Mouse (Mus musculus): ENCODE data around the gene Lime1.

The Lime1 gene

DNA sequence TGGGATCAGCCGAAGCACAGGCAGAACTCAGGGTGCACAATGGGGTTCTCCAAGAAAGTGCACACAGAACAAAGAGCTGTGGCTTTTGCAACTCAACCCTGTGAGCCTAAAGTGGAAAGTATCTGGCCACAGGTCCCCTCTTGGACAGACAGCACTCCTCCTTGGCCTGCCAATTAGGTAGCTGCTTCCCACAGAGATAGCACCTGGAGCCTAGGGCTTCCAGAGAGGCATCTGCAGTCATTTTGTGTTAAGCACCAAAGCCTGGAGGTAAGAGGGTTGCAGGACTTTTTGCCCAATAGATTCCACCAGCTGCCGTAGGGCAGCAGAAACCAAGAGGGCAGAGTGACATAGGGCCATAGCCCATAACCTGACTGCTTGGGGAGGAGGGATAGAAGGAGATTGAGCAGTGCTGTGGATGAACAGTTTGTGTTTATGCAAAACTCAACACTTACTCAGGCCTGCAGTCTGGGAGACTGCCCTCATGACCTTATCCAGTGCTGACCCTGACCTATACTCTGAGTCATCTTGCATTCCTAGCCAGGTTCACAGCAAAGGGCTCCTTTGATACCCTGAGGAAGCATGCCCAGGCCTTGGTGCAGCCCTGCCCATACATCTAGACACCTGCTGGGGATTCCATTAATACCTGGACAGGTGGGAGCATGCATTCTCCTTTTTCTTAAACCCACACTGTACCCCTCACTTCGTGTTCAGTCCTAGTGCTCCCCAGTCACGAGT is 10.4 kb downstream of the Lime1 start:
- in situ Hi-C loops (cut with MboI, MseI) = loop anchor here (5.0 to 25.0 kb wide), 2 partner anchors 102 to 197 kb away; partner anchors contain the start of genes Abhd16b, Prpf6, Samd10 and Uckl1

DNA sequence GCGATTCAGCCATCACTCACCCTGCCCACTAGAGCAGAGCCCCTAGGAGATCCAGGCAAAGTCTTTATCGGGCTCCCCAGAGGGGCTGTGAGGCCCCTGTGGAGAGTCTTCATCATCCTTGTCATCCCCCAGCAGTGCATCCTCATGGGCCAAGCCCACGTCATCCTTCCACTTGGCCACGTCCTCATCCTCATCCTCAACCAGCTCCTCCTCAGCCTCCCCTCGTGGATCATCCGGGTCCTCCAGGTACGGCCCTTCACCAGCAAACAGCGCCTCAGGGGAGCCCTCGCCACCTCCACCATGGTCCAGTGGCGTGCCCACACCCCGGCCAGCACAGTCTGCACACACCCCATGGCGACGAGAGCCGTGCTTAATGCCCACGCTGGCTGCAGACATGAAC is 11.1 kb downstream of the Lime1 start:
- in situ Hi-C loops (cut with MboI, MseI) = loop anchor here (5.0 to 25.0 kb wide), 2 partner anchors 101 to 196 kb away; partner anchors contain the start of genes Abhd16b, Prpf6, Samd10 and Uckl1

DNA sequence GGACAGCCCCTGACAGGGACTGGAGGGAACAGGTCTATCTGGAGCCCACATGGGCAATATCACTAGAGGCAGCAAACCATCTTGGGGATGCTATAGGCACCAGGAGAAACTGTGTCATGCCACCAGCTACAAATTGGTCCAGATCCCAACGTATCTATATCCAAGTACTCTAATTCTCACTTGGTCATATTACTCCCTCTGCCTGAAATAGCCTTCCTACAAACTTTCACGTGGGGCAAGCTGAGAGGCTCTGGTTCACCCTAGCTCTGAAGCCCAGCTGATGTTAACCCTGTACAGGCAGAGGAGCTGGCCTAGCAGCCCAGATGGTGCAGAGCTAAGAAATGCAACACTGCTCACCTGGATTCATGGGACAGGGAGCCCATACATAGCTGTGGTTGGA is 11.7 kb downstream of the Lime1 start:
- in situ Hi-C loops (cut with MboI, MseI) = loop anchor here (5.0 to 25.0 kb wide), 2 partner anchors 101 to 196 kb away; partner anchors contain the start of genes Abhd16b, Prpf6, Samd10 and Uckl1

DNA sequence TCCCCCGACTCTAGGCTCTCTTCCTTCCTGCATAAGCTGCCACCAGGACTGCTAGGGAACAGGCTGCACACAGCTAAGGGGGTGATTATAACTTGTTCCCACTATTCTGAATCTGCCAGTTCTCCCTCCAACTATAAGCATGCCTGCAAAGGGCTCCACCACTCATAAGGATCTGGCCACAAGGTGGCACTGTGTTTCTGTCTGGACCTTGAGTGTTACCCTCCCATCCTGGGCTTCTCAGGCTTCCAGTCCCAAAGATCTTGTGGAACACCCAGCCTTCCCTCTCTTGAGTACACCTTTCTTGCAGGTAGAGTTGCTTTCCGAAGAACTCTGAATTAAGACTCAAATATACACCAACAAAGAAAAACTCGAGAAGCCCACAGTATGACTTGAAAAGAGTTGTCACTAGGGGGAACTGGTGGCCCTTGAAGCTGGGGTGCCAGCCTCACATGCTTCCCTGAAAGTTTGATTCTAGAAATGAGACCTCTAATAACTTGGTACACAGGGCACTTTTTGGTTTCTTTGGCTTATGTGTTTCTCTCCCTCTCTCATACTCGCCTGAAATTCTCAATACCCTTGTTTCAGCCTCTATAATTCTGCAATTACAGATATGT is 12.8 kb downstream of the Lime1 start:
- in situ Hi-C loops (cut with MboI, MseI) = loop anchor here (5.0 to 25.0 kb wide), 2 partner anchors 100 to 195 kb away; partner anchors contain the start of genes Abhd16b, Prpf6, Samd10 and Uckl1

DNA sequence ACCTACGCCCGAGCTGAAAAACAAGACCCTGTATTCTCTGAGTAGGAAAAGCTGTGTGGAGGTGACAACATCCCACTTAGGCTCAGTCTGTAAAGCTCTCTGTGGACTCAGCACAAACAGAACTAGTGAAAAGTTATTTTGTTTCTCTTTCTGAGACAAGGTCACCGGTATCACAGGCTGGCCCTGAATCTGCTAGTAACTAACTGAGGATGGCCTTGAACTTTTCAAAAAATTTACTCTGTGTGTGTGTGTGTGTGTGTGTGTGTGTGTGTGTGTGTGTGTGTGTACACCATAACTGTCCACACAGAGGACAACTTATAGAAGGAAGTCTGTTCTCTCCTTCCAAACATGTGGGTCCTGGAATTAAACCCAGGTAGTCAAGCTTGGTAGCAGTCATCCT is 14.2 kb downstream of the Lime1 start:
- in situ Hi-C loops (cut with MboI, MseI) = loop anchor here (5.0 to 25.0 kb wide), 2 partner anchors 98 to 193 kb away; partner anchors contain the start of genes Abhd16b, Prpf6, Samd10 and Uckl1

DNA sequence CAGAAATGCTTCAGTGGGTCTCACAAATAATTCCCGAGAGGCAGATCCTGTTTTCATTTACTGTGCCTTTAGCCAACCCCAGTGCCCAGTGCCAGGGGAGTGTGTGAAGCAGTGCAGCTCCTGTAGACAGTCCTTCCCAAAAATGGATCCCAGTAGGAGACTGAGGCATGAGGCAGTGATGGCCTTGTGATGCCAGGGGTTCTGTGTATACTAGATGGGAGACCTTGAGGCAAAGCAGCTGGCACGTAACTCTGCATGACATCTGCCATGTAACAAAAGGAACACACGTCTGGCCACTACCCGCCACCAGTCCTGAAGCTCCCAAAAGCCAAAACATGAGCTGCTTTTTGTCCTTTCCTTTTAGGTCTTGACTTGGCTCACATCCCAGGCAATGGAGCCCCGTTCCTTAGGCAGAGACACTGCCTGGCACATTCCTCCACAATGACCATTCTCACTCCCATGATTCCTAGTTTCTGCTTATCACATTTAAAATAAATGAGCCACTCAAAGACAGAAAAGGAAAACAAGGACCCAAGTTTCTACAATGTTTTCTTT is 17.4 kb downstream of the Lime1 start:
- in situ Hi-C loops (cut with MboI, MseI) = loop anchor here (25.0 kb wide), 1 partner anchor 190 kb away; the partner anchor contains the start of genes Prpf6, Samd10, Uckl1 and Zfp512b

DNA sequence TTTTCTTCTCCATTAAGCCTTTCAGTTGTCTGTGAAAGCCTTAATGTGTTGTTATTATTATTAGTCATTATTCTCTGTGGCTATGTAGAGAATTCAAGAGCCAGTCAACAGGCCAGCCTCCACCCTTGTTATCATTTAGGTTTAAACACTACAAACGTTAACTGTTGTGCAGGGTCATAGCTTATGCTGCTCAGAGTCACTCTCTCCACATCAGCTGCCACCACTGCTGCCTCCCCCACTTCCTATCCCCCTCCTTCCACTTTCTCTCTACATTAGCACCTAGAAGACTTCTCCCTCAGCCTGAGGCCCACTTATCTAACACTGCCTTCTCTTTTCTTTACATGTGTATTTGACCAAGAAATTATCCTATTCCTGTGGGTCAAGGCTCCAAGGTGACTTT is 21.6 kb downstream of the Lime1 start:
- in situ Hi-C loops (cut with MboI, MseI) = no loop called here

DNA sequence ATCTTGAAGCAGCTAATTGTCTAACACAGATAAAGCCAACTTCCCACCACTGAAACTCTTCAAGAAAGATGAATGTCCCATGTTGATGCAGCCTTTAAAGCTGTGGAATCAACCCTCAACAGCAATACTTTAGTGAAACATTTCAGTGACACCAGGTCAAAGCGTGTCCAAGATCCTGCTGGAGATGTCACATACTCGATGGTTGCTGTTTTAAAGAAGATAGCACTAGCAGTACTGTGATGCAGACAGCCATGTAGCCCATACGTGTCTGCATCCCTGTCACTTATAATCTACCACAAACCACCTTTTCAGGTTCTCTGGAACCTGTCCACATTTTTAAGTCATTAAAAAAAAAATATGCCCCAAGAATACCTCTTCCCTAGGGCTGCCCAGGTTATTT is 23.8 kb downstream of the Lime1 start:
- in situ Hi-C loops (cut with MboI, MseI) = no loop called here

DNA sequence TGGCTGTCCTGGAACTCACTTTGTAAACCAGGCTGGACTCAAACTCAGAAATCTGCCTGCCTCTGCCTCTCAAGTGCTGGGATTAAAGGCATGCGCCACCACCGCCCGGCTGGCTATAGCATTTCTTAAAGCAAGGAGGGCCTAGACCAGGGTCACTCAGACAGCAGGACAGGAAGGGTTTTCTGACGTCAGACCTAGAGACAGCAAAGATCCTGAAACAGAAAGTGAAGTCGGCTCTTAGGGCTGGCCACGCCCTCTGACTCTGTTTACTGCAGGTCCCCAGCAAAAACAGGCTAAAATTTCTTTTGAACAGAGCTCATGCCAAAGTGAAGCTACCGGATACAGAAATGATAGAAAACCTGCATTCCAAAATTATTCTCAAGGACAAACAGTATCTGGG is 29.8 kb downstream of the Lime1 start:
- in situ Hi-C loops (cut with MboI, MseI) = no loop called here

DNA sequence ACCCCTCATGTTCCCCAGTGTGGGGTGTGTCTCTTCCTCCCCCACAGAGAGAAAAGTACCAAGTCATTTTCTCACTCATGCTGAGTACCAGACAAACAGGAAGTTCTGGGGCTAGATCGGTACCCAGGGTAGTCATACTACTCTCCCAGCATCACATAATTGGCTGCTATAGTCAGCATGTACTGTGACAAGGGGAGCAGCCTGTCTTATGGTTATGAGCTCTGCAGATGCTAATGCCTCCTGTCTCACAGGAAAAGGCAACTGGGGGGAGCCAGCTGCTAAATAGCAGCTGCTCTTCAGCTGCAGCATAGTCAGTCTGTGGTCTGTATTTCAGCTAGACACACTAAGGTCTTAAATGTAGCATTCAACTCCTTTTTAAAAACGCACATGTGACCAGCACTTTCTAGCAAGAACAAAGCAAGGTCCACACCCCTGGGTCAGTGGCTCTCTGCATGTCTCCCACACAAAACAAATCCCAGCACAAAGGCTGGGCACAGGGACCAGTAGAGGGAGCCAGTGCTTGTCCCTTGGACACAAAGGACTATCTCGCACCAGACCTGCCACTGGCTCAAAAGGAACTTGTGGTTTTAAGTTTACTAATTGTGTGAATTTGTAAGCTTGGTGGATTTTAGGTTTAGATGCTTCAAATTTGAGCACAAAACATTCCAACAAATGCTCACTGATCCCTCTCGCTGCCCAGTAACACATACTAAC is 31.0 kb downstream of the Lime1 start:
- in situ Hi-C loops (cut with MboI, MseI) = no loop called here

DNA sequence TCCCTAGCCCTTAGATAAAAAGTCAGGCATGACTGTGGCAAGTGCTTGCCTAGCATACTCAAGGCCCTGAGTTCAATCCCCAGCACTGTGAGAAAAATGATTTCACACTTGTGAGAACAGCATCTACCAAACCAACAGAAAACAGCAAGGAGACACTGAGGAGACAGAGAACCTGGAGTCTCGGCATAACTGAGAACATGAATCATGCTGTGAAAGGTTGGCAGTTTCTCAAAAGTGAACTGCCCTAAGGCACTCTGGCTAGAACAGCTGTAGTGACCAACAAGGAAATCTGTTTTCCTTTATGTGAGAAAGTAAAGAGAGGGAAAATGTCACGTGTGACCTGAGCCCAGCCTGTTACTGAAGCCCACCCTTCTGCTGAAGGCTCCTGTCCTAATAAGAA is 33.3 kb downstream of the Lime1 start:
- in situ Hi-C loops (cut with MboI, MseI) = no loop called here

DNA sequence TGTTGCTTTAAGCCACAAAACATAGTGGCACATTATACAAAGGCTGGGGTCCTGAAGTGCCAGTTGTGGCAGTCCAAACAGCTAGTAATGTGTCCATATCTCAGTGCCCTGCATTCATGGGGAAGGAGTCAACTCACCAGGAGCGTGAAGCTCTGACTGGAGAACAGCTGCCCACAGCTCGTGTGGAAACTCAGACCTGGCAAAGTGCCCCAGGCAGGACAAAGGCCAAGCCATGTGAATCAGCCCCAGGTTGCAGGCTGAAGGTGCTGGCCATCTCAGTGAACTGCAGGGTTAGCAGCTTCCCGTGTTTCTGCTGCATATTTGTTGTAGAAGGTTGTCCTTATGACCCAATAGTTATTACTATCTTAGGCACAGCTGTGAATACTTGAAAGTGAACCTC is 36.1 kb downstream of the Lime1 start:
- in situ Hi-C loops (cut with MboI, MseI) = loop anchor here (5.0 kb wide), 1 partner anchor 71 kb away; no protein-coding TSS in a partner anchor

DNA sequence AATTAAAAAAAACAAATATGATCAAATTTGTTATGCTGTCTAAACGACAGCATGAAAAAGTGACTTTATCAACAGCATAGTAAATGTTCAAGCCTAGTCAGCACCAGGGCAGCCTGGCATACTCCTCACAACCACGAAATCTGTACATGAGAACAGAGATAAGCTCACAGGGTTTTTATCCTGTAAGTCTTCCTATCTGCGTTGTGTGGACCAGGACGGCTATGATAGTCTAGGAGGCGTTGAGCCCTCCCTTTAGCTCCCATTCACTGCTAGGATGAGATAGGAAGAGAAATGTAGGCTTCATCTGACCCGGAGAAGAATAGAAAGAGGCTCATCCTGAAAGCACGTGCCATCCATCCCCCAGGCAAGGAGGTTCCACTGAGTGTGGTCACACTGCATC is 39.5 kb downstream of the Lime1 start:
- in situ Hi-C loops (cut with MboI, MseI) = loop anchor here (5.0 kb wide), 1 partner anchor 68 kb away; no protein-coding TSS in a partner anchor

DNA sequence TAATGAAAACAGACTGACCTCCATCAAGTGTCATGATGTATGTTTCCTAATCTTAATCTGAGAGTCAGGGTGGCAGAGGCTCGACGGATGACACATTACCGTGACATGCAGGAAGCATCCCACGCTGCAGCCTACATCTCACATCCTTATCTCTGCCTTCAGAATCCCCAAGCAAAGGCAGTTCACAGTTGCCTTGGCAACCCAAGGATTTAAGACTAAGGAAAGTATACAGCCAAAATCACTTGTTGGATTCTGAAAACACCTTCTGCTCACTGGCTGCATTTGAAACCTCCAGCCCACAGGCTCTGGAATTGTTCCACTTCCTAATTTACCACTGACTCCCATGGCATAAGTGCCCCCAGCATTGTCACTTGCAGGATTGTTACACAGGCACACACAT is 40.5 kb downstream of the Lime1 start:
- in situ Hi-C loops (cut with MboI, MseI) = no loop called here

DNA sequence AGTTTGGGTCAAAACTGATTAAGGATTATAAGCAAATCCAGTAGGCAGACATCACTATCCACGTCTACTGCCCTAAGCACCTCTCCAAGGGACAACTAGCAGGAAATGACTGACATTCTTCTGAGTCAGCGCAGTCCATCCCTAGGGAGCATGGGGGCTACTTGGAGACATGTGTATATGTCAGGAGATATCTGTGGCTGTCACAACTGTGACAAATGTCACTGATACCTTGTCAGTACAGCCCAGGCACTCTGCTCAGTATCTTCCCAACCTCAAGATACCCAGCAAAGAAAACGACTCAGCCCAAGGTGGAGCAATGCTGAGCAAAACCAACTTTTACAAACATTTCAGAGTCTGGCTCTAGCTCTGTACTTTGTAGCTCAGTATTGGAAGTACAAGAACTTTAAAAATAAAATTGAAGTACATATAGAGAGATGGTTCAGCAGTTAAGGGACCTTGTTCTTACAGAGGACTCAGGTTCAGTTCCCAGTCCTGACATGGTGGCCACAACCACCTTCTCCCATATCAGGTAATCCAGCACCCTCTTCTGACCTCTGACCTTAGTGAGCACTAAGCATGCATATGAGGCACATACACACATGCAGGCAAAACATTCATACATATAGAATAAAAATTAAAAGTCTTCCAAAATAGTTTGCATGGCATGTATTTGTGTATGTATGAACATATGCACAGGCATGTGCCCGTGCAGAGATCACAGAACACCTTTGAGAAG is 41.2 kb downstream of the Lime1 start:
- in situ Hi-C loops (cut with MboI, MseI) = no loop called here

DNA sequence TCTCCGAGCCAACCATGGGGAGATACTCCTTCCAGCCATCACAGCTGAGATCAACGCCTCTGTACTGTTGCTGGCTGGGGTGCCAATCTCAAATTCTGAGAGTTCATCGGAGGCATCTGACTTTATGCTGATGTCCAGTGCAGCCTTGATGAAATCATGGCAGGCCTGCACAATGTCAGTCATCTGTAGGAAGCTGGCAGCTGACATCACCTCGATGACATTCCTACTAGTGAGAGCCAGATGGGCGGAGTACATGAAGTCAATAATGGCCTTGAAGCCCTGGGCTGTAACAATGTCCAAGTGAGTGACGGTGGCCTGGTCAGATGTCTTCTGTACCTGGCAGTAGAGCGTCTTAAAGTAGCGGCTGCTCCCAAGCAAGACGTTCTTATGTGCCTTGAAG is 44.0 kb downstream of the Lime1 start:
- in situ Hi-C loops (cut with MboI, MseI) = no loop called here

All from T-helper 1 cell (primary cell).